Mouse (Mus musculus) limb, embryonic 11.5 days (tissue): ENCODE measurements around the gene Clec4g. TPM values are rescaled to one million over a fixed set of nuclear protein-coding genes. Genes with fewer than 3 reads are reported as not detected.

Experiments
- polyA plus RNA-seq: library from polyadenylated mRNA; unstranded; fragments of >200 nt; fragmentation: Nextera tagmentation; extraction: Ambion mirVana; gene quantifications from 2 replicates; pipeline ENCODE4 v1.2.1, GENCODE M21; 2014

Gene Clec4g
- polyA plus RNA-seq, 1 experiment from 2014 or later, result not detected

Other genes with a start within 250 kb of the Clec4g start
- 0.13 TPM in 1 of 2 replicates, not detected in the other for gene Tex45, start 249.8 kb downstream of the Clec4g start, polyA plus RNA-seq
- gene Zfp358, start 227.5 kb downstream of the Clec4g start, polyA plus RNA-seq, result 28.3 and 39.0 TPM in 2 replicates
- 44.1 and 46.5 TPM in 2 replicates for gene Mcoln1, start 220.2 kb downstream of the Clec4g start, polyA plus RNA-seq
- gene Pnpla6, start 205.3 kb downstream of the Clec4g start, polyA plus RNA-seq, result 13.4 and 15.7 TPM in 2 replicates
- gene C330021F23Rik, start 152.7 kb downstream of the Clec4g start, polyA plus RNA-seq, result 3.9 and 4.1 TPM in 2 replicates
- 6.0 and 7.4 TPM in 2 replicates for gene Camsap3, start 133.4 kb downstream of the Clec4g start, polyA plus RNA-seq
- 61.3 and 68.1 TPM in 2 replicates for gene Xab2, start 99.3 kb downstream of the Clec4g start, polyA plus RNA-seq
- gene Pet100, start 99.1 kb downstream of the Clec4g start, polyA plus RNA-seq, result 106 and 107 TPM in 2 replicates
- 2.6 and 4.5 TPM in 2 replicates for gene Pcp2, start 95.1 kb downstream of the Clec4g start, polyA plus RNA-seq
- gene Stxbp2, start 89.7 kb downstream of the Clec4g start, polyA plus RNA-seq, result 20.3 and 27.9 TPM in 2 replicates
- not detected in 2 replicates for gene Retn, start 64.9 kb downstream of the Clec4g start, polyA plus RNA-seq
- gene Mcemp1, start 54.9 kb downstream of the Clec4g start, polyA plus RNA-seq, result 0.09 TPM in 1 of 2 replicates, not detected in the other
- 11.0 and 14.1 TPM in 2 replicates for gene Fcor, start 48.3 kb downstream of the Clec4g start, polyA plus RNA-seq
- 31.9 and 36.5 TPM in 2 replicates for gene Trappc5, start 44.4 kb downstream of the Clec4g start, polyA plus RNA-seq
- gene Fcer2a, start 26.5 kb downstream of the Clec4g start, polyA plus RNA-seq, result 0.24 TPM in 1 of 2 replicates, not detected in the other
- not detected in 2 replicates for gene Cd209a, start 28.3 kb upstream of the Clec4g start, polyA plus RNA-seq
- not detected in 2 replicates for gene Cd209e, start 133.7 kb upstream of the Clec4g start, polyA plus RNA-seq
- not detected in 2 replicates for gene Cd209d, start 157.9 kb upstream of the Clec4g start, polyA plus RNA-seq
- gene Cd209b, start 206.2 kb upstream of the Clec4g start, polyA plus RNA-seq, result not detected in 2 replicates
- 0.40 and 0.51 TPM in 2 replicates for gene Cd209c, start 234.1 kb upstream of the Clec4g start, polyA plus RNA-seq